Mouse (Mus musculus): ENCODE measurements around the gene Txnrd3. TPM values are rescaled to one million over a fixed set of nuclear protein-coding genes. Genes with fewer than 3 reads are reported as not detected.

Txnrd3 gene
- polyA plus RNA-seq, 1 experiment from 2014 or later, result 11.6 TPM

DNA sequence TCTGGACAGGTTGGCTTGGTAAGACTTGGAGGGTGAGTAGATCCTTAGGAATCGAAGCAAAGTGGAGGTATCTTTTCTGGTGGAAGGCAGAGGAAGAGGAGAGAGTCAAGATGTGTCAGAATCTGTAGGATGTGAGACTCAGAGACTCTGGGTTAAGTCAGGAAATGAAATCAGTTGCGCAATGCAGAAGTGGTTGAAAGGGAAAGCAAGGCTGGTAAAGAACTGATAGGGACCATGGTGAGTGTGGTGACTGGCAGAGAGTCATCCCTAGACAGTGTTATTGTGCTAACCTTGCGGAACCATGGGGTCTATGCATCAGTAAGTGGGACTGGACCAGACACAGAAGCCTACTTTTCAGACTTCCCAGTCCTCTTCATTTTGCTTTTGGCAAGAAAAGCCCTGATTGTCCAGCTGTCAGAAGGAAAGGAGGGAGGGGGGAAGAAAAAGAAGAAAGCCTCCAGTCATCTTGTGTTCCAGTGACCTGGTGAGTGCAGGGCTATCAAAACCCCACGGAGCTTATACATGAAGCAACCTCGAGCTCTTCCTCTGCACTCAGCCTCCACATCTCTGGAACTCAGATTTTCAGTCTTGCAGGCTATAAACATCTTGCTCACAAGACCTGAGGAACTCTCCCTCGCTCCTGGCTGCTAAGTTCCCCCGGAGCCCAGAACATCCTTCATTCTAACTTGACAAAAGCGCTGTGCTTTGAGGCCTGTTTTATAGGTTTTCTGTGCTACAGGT lies 15.6 kb upstream of the Txnrd3 start:
- Histone ChIP-seq H3K4me3 (replicated peaks) (no peak overlapping the region), H3K9me3 (replicated peaks) (no peaks in the 10 kb centered on the region), H3K36me3 (no peaks in the 10 kb centered on the region), H3K27ac (replicated peaks) (no peak overlapping the region), H3K9ac (replicated peaks) (no peak overlapping the region), H3K27me3 (replicated peaks) (peaks cover 5% of the 10 kb centered on the region; the same call in 1 of the 2 replicates), H3K4me1 (peaks cover 11% of the 10 kb centered on the region), H3K4me2 (no peak overlapping the region)
- no peak for ATAC-seq (ENCODE audit: low FRiP score)
- WGBS, result 56% methylated on average over 8 of the region's 8 CpGs

DNA sequence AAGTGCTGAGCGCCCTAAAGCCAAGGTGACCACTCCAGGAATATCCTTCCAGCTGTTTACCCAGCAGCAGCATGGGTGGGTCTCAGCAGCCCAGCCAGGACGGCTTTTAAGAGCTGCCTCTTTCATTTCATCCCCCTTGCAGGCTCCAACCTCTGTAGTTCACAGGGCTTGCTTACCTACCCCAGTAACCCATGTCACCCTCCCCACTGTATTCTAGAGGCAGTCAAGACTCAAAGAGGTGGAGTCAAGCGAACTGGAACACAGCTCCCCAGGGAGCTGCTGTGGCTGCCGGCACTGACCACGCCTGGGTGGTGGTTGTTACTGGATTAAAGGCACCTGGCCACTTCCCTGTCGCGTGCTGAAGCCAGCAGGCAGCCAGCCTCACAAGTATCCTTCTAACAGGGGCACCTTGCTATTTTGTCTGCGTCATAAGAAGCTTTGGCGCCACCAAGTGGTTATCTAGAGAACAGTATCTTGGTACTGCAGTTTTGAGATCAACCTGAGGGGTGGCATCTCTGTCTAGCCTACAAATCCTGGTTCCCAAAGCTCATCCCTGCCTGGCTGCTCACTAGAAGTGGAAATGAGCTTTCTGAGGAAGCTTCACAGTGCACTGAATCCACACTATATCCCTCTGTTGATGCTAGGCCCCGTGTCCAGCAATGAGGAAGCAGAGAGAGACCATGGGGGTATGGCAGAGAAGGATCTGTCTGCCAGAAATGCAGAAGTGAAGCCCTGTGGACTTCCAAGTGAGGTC lies 11.8 kb upstream of the Txnrd3 start:
- H3K9ac ChIP-seq (replicated peaks), result 0 out of 2 replicates have a peak overlapping the region, but pooled peaks have one; percentile 17
- peak overlapping the region; percentile 45 for H3K4me2 ChIP-seq
- no peak overlapping the region for H3K4me3 ChIP-seq (replicated peaks)
- H3K27me3 ChIP-seq (replicated peaks), result peaks cover 5% of the 10 kb centered on the region; the same call in 1 of the 2 replicates
- WGBS, result 13% methylated on average over 10 of the region's 10 CpGs
- H3K36me3 ChIP-seq, result no peaks in the 10 kb centered on the region
- H3K4me1 ChIP-seq, result peaks cover 15% of the 10 kb centered on the region
- no peak overlapping the region for H3K27ac ChIP-seq (replicated peaks)
- H3K9me3 ChIP-seq (replicated peaks), result no peaks in the 10 kb centered on the region
- ATAC-seq (ENCODE audit: low FRiP score), result peak; percentile 77

DNA sequence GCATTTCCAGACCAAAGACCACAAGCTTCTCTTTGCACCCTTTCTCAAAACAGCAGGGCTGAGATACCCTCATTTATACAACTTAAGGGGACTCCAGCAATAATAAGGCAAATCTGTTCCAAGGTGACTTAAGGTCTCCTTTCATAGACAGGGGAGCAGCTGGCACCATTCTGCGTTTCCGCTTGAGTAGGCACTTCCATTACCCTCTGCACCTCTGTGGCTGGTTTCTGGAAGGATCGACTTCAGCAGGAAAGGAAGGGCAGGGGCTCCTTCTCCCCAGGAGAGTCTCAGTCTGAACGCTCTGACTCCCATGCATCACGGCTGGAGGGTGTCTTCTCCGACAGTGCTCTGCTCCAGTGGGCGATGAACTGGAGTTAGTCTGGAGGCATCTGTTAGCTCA lies 10.7 kb upstream of the Txnrd3 start:
- no peak for ATAC-seq (ENCODE audit: low FRiP score)
- H3K9me3 ChIP-seq (replicated peaks), result no peaks in the 10 kb centered on the region
- H3K36me3 ChIP-seq, result no peaks in the 10 kb centered on the region
- H3K27me3 ChIP-seq (replicated peaks), result peaks cover 5% of the 10 kb centered on the region; the same call in 1 of the 2 replicates
- 49% methylated on average over 7 of the region's 7 CpGs for WGBS
- H3K4me3 ChIP-seq (replicated peaks), result no peak overlapping the region
- H3K4me1 ChIP-seq, result peaks cover 15% of the 10 kb centered on the region
- H3K4me2 ChIP-seq, result no peak overlapping the region
- no peak overlapping the region for H3K9ac ChIP-seq (replicated peaks)
- H3K27ac ChIP-seq (replicated peaks), result no peak overlapping the region

DNA sequence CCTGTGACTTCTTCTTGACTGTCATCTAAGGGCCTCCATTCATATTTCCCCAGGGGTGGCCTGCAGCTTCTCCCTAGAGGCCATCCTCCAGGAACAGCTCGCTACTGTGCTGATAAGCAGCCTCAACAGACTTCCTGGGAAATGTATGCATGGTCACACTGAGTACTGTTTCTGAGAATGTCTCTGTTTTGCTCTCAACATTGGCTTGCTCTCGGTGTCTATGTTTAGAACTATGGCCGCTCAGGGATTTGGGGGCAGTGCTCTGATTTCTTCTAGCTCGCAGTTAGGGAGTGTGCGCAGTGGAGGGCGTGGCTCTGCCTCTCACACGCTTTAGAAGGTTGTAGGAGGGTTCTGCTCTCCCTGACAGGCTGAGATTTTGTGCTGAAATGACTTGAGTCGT lies 9.4 kb upstream of the Txnrd3 start:
- Histone ChIP-seq H3K27me3 (replicated peaks) (peaks cover 5% of the 10 kb centered on the region; the same call in 1 of the 2 replicates), H3K4me2 (no peak overlapping the region), H3K27ac (replicated peaks) (no peak overlapping the region), H3K9ac (replicated peaks) (no peak overlapping the region), H3K4me1 (peaks cover 11% of the 10 kb centered on the region), H3K9me3 (replicated peaks) (no peaks in the 10 kb centered on the region), H3K4me3 (replicated peaks) (no peak overlapping the region), H3K36me3 (no peaks in the 10 kb centered on the region)
- no peak for ATAC-seq (ENCODE audit: low FRiP score)
- 48% methylated on average over 8 of the region's 8 CpGs for WGBS

DNA sequence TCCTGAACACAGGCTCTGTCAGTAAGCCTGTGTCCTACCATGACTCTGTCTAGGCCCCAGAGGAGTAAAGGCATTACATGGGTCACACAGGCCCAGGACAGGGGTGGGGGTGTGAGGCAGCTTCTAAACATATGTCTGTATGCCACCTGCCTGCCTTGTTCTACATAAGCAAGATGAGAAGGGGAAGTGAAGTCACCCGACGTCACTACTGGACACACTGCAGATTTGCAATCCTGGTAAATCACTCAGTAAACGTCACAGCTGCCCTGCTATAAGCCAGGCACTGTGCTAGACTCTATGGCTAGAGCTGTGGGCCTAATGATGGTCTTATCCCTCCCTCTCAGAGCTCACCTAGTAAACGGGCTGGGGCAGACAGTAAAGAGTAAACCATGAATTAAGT lies 5.8 kb upstream of the Txnrd3 start:
- no peak overlapping the region for H3K4me2 ChIP-seq

DNA sequence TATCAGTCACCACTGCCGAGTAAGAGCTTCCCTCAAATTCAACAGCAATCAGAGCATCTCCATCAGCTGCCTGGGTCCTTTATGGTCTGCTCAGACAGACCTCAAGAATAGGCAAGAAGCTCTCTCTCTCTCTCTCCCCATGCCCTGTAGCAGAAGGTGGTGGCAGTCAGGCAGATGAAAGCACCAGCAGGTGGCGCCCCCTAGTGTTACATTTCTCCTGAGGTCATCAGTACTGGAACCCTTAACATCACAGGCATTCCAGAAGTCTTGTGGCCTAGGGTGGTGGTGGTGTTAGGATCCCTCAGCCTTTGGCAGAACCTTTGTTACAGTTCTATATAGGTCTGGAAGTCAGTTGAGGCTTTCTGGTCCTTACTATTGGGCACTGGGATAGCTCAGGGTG lies 4.8 kb upstream of the Txnrd3 start:
- Histone ChIP-seq H3K36me3 (no peaks in the 10 kb centered on the region), H3K27me3 (replicated peaks) (no peaks in the 10 kb centered on the region)
- no peak for ATAC-seq (ENCODE audit: low FRiP score)

More for the DNA sequence above, 5.8 kb upstream of the Txnrd3 start:
- Histone ChIP-seq H3K9me3 (replicated peaks) (no peaks in the 10 kb centered on the region), H3K27me3 (replicated peaks) (no peaks in the 10 kb centered on the region), H3K27ac (replicated peaks) (no peak overlapping the region), H3K4me3 (replicated peaks) (no peak overlapping the region), H3K4me1 (peaks cover 4% of the 10 kb centered on the region; the same call in 1 of the 2 replicates), H3K9ac (replicated peaks) (no peak overlapping the region), H3K36me3 (no peaks in the 10 kb centered on the region)
- no peak for ATAC-seq (ENCODE audit: low FRiP score)
- WGBS, result 75% methylated on average over 4 of the region's 4 CpGs

DNA sequence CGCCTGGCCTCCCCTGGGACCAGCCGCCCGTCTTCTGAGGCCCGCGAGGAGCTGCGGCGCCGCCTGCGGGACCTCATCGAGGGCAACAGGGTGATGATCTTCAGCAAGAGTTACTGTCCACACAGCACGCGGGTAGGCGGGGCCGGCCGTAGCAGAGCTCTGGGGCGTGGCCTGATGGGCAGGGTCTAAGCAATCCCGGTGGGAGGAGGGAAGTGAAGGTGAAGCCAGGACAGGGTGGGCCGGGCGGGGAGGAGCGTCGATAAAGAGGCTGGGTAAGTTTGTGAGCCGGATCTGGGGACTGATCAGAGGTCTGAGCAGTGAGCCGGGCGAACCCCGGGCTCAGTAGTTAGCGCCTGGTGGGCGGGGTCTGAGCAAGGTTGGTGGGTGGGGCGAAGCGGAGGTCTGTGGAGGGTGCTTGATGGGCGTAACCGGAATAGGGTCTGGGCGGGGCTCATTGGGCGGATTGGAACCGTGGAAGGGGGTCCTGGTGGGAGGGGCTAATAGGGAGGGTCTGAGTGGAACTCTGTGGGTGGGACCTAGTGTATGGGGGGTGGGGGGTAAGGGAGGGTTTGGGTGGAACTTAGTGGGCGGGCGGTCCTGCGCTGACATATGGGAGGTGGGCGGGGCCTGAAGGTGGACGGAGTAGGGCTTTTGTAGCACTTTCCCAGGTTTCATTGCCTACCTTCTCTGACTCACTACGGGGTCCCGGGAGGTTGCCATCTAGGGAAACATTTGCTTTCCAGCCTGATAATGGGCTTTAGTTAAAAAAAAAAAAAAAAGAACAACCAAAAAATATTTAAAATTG lies 685 bp downstream of the Txnrd3 start:
- Histone ChIP-seq H3K4me2 (peak overlapping the region; percentile 91), H3K4me3 (replicated peaks) (peak overlapping the region; percentile 58), H3K4me1 (peaks cover 12% of the 10 kb centered on the region), H3K27ac (replicated peaks) (peak overlapping the region; percentile 86), H3K9ac (replicated peaks) (peak overlapping the region; percentile 63), H3K9me3 (replicated peaks) (no peaks in the 10 kb centered on the region), H3K36me3 (no peaks in the 10 kb centered on the region), H3K27me3 (replicated peaks) (no peaks in the 10 kb centered on the region)
- WGBS, result under 1% methylated on average over 41 of the region's 41 CpGs
- peak; percentile 94 for ATAC-seq (ENCODE audit: low FRiP score)

More for the DNA sequence above, 4.8 kb upstream of the Txnrd3 start:
- WGBS, result 43% methylated on average over 2 of the region's 2 CpGs
- no peak overlapping the region for H3K4me3 ChIP-seq (replicated peaks)
- no peak overlapping the region for H3K27ac ChIP-seq (replicated peaks)
- no peak overlapping the region for H3K9ac ChIP-seq (replicated peaks)
- peaks cover 4% of the 10 kb centered on the region; the same call in 1 of the 2 replicates for H3K4me1 ChIP-seq
- H3K4me2 ChIP-seq, result no peak overlapping the region
- no peaks in the 10 kb centered on the region for H3K9me3 ChIP-seq (replicated peaks)

DNA sequence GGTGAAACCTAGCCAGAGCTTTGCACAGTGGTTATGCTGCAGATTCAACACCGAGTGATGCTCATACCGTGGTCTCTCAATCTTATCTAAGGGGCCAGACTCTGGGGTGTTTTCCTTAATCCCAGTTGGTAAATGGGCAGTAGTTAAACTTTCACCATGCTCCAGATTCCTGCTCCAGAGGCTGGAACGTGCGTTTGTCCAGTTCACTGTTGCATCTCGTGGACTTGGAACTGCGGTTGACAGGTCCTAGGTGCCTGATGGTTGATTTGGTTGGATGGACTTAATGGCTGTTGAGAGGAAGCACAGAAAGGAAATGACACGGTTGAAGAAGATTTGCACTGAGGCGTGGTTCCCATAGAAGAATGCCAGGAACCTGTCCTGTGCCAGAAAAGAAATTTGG lies 6.1 kb downstream of the Txnrd3 start:
- Histone ChIP-seq H3K9ac (replicated peaks) (no peak overlapping the region), H3K4me2 (no peak overlapping the region)
- WGBS, result 93% methylated on average over 8 of the region's 8 CpGs

DNA sequence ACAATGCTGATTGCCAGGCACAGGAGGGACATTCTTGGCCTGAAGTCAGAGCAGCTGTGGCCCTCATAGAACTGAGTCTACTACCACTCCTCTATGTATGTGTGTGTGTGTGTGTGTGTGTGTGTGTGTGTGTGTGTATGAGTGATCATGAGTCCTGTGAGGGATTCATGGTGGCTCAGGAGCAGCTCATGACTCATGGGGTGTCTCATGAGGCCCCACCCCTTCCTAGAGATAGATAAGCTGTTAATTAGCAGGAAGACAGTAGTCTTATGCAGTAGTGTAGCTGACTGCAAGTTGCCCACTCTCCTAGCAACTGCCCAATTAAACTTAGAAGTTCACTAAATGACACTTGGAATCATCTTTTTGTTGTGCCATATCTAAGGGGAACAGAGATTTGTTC lies 8.0 kb downstream of the Txnrd3 start:
- H3K27ac ChIP-seq (replicated peaks), result no peak overlapping the region
- peaks cover 7% of the 10 kb centered on the region for H3K36me3 ChIP-seq
- no peaks in the 10 kb centered on the region for H3K9me3 ChIP-seq (replicated peaks)
- H3K4me1 ChIP-seq, result no peaks in the 10 kb centered on the region
- H3K4me2 ChIP-seq, result no peak overlapping the region
- no peak overlapping the region for H3K9ac ChIP-seq (replicated peaks)
- H3K27me3 ChIP-seq (replicated peaks), result no peaks in the 10 kb centered on the region
- no peak for ATAC-seq (ENCODE audit: low FRiP score)
- no peak overlapping the region for H3K4me3 ChIP-seq (replicated peaks)

More for the DNA sequence above, 6.1 kb downstream of the Txnrd3 start:
- Histone ChIP-seq H3K4me1 (peaks cover 10% of the 10 kb centered on the region), H3K4me3 (replicated peaks) (no peak overlapping the region), H3K27ac (replicated peaks) (no peak overlapping the region), H3K9me3 (replicated peaks) (no peaks in the 10 kb centered on the region), H3K36me3 (no peaks in the 10 kb centered on the region), H3K27me3 (replicated peaks) (no peaks in the 10 kb centered on the region)
- no peak for ATAC-seq (ENCODE audit: low FRiP score)

DNA sequence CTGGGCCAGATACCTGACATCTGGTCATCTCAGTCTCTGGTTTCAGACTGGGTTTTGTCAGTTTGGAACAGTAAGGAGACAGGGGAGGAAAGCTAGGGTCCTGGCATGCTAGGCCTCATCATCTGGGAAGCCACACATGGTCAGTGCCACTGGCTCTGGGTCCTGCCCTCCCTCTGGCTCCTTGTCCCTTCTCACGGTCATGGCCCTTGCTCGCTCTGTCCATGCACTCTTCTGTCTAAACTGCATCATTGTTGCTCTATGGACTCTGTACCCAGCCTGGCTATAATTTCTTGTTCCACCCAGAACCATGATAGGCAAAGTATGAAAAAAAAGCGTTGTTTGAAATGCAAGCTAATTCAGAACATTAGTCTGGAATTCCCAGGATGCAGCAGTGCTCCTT lies 11.2 kb downstream of the Txnrd3 start:
- Histone ChIP-seq H3K4me2 (no peak overlapping the region), H3K9me3 (replicated peaks) (no peaks in the 10 kb centered on the region), H3K4me3 (replicated peaks) (no peak overlapping the region), H3K27me3 (replicated peaks) (no peaks in the 10 kb centered on the region), H3K9ac (replicated peaks) (no peak overlapping the region), H3K36me3 (peaks cover 7% of the 10 kb centered on the region), H3K4me1 (no peaks in the 10 kb centered on the region), H3K27ac (replicated peaks) (no peak overlapping the region)
- 97% methylated on average over 3 of the region's 3 CpGs for WGBS
- ATAC-seq (ENCODE audit: low FRiP score), result no peak

DNA sequence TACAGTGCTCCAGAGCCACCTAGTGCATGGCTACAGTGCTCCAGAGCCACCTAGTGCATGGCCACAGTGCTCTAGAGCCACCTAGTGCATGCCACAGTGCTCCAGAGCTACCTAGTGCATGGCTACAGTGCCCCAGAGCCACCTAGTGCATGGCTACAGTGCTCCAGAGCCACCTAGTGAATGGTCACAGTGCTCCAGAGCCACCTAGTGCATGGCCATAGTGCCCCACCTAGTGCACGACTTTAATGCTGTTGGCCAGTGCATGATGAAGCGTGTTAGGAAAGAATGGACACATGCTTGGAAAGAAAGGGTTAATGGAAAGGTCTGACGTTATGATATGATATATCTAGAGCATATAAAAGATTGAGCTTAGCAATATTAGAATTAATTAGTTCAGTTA lies 14.6 kb downstream of the Txnrd3 start:
- H3K4me3 ChIP-seq (replicated peaks), result no peak overlapping the region
- no peak for ATAC-seq (ENCODE audit: low FRiP score)

More for the DNA sequence above, 14.6 kb downstream of the Txnrd3 start:
- H3K9me3 ChIP-seq (replicated peaks), result no peaks in the 10 kb centered on the region
- peaks cover 10% of the 10 kb centered on the region for H3K36me3 ChIP-seq
- H3K9ac ChIP-seq (replicated peaks), result no peak overlapping the region
- H3K27ac ChIP-seq (replicated peaks), result no peak overlapping the region
- H3K4me2 ChIP-seq, result no peak overlapping the region
- no peaks in the 10 kb centered on the region for H3K27me3 ChIP-seq (replicated peaks)
- WGBS, result 85% methylated on average over 3 of the region's 3 CpGs
- no peaks in the 10 kb centered on the region for H3K4me1 ChIP-seq

Data from neural tube, embryonic 15.5 days (tissue).